Mouse (Mus musculus) monocyte, adult 5-6 weeks (primary cell): ENCODE measurements around the gene Zfp866. TPM values are rescaled to one million over a fixed set of nuclear protein-coding genes. Genes with fewer than 3 reads are reported as not detected.

Experiments
- ATAC-seq: fragments of 153-309, 156-312 bp; replicated peaks from 2 replicates; pipeline ENCODE4 v1.8.0; 2017; ENCODE audit warnings: mild to moderate bottlenecking; ENCODE audit not compliant: low TSS enrichment, insufficient number of reproducible peaks, severe bottlenecking, poor library complexity, low FRiP score
- total RNA-seq: library from RNA; stranded (forward); fragments of 200-1000, 200-491, 200-594 nt; gene quantifications from 3 replicates; pipeline ENCODE4 v1.2.3, GENCODE M21; 2017

Zfp866 gene
- total RNA-seq, 1 experiment from 2014 or later = 32.0 TPM

DNA sequence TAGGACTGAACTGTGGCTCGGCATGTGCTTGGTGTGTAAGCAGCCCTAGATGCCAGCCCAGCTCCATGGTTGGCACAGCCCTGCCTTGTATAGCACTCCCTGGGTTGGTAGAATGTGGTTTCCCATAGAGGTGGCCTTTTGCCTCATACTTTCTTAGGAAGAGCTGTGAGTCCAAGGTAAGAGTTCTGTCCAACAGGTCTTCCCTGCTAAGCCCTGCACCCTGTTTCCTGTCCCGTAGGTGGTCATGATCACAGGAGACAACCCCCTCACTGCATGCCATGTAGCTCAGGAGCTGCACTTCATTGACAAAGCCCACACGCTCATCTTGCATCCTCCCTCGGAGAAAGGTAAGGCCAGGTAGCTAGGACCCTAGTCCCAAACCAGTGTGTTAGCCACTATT is 10.8 kb upstream of the Zfp866 start:
- ATAC-seq = no peak

DNA sequence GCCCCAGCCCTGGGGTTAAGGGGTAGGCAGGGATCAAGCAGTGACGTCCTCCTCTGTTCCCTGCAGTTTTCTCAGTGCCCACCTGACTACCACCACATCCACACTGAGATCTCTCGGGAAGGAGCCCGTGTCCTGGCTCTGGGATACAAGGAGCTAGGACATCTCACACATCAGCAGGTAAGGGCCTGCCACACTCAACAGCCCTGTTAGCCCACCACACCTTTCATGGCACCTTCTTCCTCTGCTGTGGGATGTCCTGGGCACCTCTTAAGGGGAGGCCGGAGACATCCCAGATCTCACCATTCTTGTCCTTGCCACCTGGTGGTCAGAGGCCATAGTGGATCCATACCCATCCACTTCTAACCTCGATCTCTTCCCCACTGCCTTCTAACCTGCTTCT is 9.0 kb upstream of the Zfp866 start:
- no peak for ATAC-seq

DNA sequence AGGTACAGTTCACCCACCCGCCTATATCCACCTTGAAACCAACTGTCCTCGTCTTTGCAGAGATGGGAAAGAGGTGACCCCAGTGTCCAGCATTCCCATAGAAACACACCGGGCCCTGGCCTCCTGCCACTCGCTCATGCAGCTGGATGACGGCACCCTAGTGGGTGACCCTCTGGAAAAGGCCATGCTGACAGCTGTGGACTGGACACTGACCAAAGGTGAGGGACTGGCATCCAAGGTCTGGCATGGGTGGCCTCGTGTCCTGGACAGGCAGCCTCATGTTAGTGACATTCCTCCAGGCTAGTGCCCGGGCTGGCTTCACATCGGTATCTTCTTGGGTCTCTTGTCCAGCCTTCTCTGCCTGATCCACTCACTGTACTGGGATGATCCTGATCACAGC is 8.3 kb upstream of the Zfp866 start:
- ATAC-seq = no peak

DNA sequence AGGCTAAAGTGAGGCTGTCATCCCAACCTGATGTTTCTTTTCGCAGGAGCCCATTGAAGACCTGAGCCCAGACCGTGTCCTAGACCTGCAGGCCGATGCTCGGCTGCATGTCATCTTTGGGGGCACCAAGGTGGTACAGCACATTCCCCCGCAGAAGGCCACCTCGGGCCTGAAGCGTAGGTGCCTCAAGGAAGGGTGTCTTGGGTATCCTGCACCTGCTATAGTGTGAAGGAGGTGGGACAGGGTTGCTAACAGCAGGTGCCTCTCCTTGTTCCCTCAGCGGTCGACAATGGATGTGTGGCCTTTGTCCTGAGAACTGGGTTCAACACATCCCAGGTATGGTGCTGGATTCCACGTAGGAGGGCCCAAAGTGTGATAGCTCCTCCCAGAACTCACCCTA is 6.7 kb upstream of the Zfp866 start:
- ATAC-seq = no peak

DNA sequence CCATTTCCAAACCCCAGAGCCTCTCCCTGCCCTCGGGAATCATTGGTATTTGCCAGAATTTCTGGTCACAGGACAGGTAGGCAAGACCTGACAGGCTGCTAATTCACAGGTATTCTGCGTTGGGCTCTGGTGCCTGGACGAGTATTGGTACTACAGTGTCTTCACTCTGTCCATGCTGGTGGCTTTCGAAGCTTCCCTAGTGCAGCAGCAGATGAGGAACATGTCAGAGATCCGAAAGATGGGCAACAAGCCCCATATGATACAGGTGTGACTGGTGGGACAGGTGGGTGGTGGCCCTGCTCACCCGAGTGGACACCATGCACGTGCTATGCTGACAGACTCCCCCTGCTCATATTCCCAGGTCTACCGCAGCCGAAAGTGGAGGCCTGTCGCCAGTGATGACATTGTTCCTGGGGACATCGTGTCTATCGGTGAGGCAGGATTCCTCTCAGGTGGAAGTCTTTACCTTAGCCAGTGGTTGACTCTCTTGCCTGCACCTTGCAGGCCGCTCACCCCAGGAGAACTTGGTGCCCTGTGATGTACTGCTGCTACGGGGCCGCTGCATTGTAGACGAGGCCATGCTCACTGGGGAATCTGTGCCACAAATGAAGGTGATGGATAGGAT is 5.9 kb upstream of the Zfp866 start:
- no peak for ATAC-seq

DNA sequence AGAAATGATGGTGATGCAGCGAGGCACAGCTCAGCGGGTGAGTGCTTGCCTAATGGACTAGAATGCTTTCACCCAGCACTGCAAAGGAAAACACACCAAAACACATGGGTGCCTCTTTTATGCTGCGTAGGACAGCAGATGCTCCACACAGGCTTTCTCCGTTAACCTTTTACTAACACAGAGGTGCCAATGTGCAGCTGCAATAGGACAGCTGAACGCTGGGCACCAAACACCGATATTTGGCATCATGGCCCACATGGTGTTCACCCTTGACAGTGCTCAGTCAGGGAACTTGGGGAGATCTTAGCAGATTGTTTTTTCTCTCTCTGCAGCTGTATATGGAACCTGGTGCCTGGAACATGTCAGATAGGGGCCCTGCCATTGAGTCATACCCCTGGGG is 3.9 kb upstream of the Zfp866 start:
- no peak for ATAC-seq

DNA sequence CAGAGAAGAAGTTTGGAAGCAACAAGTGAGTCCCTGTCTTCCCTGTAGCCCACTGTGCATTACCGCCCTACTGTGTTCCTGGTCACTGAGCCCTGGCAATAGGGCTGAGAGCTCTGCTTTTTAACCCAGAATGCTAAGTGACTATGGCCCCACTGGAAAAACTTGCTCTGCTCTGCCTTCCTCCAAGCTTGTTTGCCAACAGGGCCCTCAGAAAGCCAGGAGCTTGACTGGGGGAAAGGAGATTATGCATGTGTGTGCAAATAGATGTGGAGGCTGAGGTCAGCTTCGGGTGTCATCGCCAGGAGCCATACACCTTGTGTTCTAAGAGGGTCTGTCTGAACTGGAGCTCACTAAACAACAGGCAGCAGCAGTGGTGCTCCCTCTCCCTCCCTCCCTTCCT is 3.1 kb upstream of the Zfp866 start:
- no peak for ATAC-seq

DNA sequence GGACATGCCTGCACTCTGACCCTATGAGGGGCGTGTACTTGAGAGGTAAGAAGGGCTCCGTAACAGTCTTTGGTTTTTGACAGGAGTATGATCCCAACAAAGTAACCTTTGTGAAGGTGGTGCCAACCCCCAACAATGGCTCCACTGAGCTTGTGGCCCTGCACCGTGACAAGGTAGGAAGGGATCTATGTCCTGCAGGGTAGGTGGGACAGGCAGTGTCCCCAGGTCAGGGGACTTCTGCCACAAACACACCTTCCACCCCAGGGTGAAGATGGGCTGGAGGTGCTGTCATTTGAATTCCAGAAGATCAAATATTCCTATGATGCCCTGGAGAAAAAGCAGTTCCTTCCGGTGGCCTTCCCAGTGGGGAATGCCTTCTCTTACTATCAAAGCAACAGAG is 2.7 kb upstream of the Zfp866 start:
- no peak for ATAC-seq

DNA sequence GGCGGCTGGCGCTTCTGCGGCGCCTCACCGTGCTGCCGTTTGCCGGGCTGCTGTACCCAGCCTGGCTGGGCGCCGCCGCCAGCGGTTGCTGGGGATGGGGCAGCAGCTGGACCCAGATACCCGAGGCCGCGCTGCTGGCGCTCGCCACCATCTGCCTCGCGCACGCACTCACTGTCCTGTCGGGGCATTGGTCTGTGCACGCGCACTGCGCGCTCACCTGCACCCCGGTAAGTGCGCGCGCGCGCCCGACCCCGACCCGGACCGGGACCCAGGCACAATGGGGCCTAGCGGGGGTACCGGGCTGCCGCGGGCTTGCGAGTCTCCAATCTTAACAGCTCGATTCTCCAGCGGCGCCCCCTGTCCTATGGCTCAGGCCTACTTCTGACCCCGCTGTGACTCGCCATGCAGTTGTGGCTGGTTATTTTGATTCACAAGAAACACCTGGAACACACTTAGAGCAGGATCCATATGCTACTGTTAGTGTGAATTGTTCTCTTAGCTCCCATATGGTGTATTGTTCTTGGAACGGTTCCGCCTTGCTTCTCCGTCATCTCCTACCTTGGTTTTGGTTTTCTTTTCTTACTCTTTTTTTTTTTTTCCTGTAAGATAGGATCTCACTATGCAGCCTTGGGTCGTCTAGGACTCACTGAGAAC is 564 bp upstream of the Zfp866 start:
- no peak for ATAC-seq

DNA sequence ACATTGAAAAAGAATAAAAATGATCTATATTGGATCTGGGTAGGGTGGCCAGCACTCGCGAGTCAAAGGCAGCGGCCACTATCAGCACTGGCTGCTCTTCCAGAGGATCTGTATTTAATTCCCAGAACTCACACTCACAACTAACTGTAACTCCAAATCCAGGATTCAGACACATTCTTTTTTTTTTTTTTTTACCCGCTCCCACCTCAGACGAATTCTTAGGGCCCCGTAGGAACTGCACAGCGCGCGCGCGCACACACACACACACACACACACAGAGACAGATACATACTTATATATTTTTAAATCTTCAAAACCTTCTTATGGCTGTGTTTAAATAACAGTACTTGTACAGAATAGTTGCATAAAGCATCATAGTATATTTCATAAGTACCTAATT is 614 bp downstream of the Zfp866 start:
- ATAC-seq = no peak

DNA sequence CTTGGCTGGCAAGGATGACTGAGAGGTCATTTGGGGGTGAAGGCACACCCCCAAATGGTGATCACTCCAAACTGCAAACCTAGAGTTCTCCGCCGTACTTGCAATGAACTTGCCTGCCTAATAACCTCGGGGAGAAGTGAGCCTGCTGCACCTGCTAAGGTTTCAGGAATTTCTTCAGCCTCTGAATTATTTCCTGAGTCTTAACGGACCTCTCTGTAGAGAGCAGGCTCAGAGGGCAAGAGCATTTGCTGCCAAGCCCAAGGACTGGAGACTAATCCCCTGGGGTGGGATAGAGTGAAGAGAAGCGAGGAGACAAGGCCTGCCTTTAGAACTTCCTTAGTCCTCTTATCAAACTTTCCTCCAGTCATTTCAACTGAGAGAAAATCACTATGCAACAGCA is 1.2 kb downstream of the Zfp866 start:
- no peak for ATAC-seq

DNA sequence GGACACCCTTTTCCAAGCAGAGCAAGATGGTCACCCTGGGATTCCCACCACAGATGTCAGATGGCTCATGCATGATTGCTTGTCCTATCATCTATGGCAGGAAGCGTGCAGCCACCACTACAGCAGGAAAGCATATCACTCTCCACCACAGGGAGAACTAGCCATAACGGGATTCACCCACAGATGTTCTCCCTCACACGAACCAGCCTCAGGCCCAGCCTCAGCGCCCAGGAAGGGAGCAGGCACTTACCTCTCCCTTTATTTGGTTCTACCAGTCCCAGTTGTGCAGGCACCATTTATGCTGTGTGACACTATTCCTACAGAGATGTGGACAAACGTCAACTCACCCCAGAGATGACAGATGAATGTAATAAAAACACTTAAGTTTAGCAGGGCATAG is 1.9 kb downstream of the Zfp866 start:
- no peak for ATAC-seq

DNA sequence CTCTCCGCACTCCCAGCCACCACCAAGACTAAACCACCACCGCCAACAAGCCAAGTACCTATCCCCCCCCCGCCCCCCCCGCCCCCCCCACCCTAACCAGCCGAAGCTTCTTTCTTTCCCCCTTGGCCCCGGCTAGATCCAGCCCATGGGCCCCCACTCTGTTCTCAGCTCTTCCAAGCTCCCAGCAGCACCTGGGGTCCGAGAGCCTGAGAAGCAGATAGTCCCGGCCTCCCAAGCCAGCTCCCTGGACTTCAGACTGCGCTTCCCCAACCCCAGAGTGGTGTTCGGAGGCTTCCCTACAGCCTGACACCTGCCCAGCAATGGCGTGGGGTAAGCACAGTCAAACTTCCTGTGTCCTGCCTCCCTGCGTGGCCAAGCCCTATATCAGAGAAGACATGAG is 13.9 kb downstream of the Zfp866 start:
- ATAC-seq = no peak

DNA sequence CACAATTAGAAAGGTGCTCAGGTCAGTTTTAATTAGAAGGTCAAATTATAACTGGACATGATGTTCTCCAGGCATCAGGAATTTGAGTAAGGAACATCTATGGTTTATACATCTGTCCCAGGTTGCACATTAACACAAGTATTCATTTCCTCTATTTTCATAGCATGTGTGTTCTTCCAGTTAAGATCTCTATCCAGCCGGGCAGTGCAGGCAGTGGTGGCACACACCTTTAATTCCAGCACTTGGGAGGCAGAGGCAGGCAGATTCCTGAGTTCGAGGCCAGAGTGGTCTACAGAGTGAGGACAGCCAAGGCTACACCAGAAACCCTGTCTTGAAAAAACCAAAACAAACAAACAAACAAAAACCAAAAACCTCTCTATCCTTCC is 15.8 kb downstream of the Zfp866 start:
- ATAC-seq = no peak

DNA sequence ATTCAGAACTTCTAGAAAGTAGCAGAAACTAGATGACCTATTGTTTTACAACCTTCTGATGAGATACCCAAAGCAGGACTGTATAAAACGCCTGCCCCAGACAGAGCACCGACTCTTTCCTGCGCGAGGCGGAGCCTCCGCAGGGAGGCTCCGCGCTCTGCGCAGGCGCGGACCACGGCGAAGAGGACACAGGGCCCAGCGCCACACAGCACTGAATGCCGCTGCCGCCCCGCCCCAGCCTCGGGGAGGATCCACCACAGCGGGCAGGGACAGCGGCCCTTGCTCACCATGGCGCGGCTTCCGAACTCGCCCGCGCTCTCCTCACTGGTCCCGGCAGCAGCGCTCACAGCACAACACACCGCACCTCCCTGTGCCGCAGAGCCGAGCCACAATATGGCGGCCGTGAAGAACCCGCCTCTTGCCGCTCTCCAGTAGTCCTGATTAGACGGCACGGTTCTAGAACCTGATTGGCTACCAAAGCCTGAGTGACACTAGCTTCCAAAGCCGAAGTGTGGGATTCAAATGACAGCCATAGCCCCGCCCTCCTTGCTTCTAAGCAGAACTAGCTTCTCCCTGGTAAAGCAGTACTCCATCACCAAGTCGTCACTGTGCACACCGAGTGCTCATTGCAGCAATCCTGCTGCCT is 16.4 kb downstream of the Zfp866 start, which contains the start of gene Gm20422:
Gene Gm20422, minus strand, starts transcription at position 384 of the 646 bp plus-strand sequence.
- ATAC-seq = peak; percentile 99

DNA sequence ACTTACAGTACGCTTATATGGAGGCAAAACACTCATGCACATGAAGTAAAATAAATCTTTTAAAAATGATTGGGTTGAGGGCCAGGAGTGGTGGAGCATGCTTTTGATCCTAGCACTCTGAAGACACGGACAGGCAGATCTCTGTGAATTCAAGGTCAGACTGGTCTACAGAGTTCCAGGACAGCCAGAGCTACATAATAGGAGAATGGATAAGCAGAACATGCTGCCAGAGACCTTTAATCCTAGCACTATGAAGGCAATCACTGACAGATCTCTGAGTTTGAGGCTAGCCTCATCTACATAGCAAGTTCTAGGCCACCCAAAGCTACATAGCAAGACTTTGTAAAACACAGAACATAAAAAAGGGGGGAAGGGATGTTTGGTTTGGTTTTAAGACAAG is 18.9 kb downstream of the Zfp866 start:
- no peak for ATAC-seq

DNA sequence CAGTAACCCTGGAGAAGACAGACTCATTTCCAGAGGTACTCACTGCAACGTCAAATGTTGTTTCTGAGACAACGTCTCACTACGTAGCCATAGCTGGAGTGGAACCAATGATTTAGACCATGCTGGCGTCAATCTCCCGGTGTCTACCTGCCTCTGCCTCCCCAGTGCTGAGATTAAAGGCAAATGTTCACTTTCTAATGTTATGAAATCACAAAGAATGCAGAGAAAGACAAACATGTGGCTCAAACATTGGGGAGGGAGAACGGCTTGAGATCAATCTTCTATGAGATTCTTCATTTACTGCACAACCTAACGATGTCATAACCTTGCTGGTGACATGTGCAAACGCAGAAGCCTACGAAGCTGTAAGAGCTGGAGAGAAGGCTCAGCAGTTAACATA is 19.8 kb downstream of the Zfp866 start:
- no peak for ATAC-seq

DNA sequence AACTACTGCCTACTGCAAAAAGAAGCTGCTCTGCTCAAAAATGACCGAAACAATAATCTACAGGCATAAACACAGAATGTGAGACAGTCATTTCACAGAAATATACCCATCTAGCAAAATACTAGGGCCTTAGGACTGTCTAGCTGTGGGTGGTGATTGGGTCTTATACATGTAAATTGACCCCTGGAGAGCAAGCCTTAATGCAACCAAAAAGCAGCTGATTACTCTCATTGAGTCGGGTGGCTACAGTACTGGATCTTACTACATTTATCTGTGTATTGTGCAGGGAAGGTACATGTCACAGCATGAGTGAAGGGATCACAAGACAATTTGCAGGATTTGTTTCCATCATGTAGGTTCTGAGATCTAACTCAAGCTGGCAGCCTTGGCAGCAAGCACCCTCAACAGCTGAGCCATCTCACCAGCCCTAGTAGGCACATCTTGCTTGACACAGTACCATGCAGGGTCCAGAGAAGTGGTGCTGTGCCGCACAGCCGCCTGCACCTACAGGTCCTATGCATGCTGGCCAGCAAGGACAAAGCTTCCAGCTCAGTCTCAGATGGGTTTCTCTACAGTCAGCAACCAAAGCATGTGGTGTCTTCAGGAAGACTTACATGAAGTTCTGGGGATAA is 29.0 kb downstream of the Zfp866 start:
- no peak for ATAC-seq

DNA sequence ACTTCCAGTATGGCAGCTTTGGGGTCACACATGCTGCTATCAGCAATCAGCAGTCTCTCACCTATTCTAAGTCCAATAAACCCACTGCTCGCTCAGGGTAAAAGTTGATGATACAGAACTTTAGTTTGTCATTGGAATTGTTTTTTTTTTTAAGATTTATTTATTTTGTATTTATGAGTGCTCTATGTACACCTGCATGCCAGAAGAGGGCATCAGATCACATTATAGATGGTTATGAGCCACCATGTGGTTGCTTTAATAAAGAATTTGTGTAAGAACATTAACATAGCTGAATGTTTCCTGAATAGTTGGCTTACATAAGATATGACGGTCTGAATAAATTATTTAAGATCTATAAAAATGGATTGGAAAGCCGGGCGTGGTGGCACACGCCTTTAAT is 32.7 kb downstream of the Zfp866 start:
- ATAC-seq = no peak

DNA sequence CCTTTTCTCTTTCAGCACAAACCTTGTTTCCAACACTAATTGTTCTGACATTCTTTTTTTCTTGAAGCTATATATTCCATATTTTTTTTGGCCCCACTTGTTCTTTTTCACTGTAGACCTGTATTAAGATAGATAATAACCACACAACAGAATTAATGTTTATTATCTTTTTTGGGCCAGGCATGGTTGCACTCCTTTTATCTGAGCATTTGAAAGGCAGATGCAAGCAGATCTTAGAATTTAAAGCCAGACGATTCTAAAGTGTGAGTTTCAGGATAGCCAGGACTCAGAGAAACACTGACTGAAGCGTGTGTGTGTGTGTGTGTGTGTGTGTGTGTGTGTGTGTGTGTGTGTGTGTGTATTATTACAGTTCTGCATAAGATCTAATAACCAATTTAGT is 38.5 kb downstream of the Zfp866 start:
- ATAC-seq = no peak
